Mouse (Mus musculus): ENCODE data around the gene Tgtp2. TPM values are rescaled to one million over a fixed set of nuclear protein-coding genes. Genes with fewer than 3 reads are reported as not detected.

Gene Tgtp2
- total RNA-seq, 2 experiments from 2014 or later = 0.45 to 0.62 TPM

Other genes with a start within 250 kb of the Tgtp2 start
- 10 to 100 TPM; 50.1 to 50.4 TPM for gene Trim41, start 246.9 kb downstream of the Tgtp2 start, total RNA-seq (2021)
- 1 to 10 TPM; 1.6 to 2.1 TPM for gene Trim7, start 238.1 kb downstream of the Tgtp2 start, total RNA-seq (2021)
- 1 to 10 TPM in 1 of 2 experiments, under 1 TPM in 1; 0.66 to 2.3 TPM for gene Gm12184, start 237.6 kb downstream of the Tgtp2 start, total RNA-seq (2021)
- gene Irgm1, start 192.5 kb downstream of the Tgtp2 start, total RNA-seq (2021) = 1 to 10 TPM; 4.4 TPM
- under 1 TPM; 0.12 to 0.21 TPM for gene Gm5431, start 162.0 kb downstream of the Tgtp2 start, total RNA-seq (2021)
- 1 to 10 TPM in 1 of 2 experiments, under 1 TPM in 1; 0.94 to 1.4 TPM for gene Psme2b, start 118.0 kb downstream of the Tgtp2 start, total RNA-seq (2021)
- not detected for gene Olfr56, start 85.3 kb downstream of the Tgtp2 start, total RNA-seq (2021)
- 1 to 10 TPM in 1 of 2 experiments, under 1 TPM in 1; 0.66 to 1.1 TPM for gene 9930111J21Rik1, start 84.8 kb downstream of the Tgtp2 start, total RNA-seq (2021)
- gene Gm12185, start 72.0 kb downstream of the Tgtp2 start, total RNA-seq (2021) = under 1 TPM in 1 of 2 experiments, not detected in 1; 0.09 TPM
- gene Tgtp1, start 70.0 kb downstream of the Tgtp2 start, total RNA-seq (2021) = under 1 TPM in 1 of 2 experiments, not detected in 1; 0.32 TPM
- gene 9930111J21Rik2, start 13.0 kb downstream of the Tgtp2 start, total RNA-seq (2021) = 1 to 10 TPM in 1 of 2 experiments, under 1 TPM in 1; 0.86 to 1.5 TPM
- gene Ifi47, start 12.4 kb upstream of the Tgtp2 start, total RNA-seq (2021) = under 1 TPM; 0.33 to 0.44 TPM
- gene Olfr1396, start 50.7 kb upstream of the Tgtp2 start, total RNA-seq (2021) = not detected
- not detected for gene Olfr1395, start 78.1 kb upstream of the Tgtp2 start, total RNA-seq (2021)
- gene Olfr1394, start 90.2 kb upstream of the Tgtp2 start, total RNA-seq (2021) = not detected
- gene Btnl9, start 123.0 kb upstream of the Tgtp2 start, total RNA-seq (2021) = not detected
- 10 to 100 TPM; 37.9 to 39.3 TPM for gene Zfp62, start 139.1 kb upstream of the Tgtp2 start, total RNA-seq (2021)
- 10 to 100 TPM; 54.4 to 57.0 TPM for gene Mgat1, start 180.0 kb upstream of the Tgtp2 start, total RNA-seq (2021)
- gene Olfr1393, start 214.1 kb upstream of the Tgtp2 start, total RNA-seq (2021) = not detected
- gene Olfr1392, start 221.1 kb upstream of the Tgtp2 start, total RNA-seq (2021) = not detected
- gene Olfr10, start 240.5 kb upstream of the Tgtp2 start, total RNA-seq (2021) = not detected

Measured in layer of hippocampus, postnatal 25 days (tissue).